Mouse (Mus musculus): Measurements from ENCODE around the gene Zfand2b. TPM values are rescaled to one million over a fixed set of nuclear protein-coding genes. Genes with fewer than 3 reads are reported as not detected.

Gene Zfand2b
- polyA plus RNA-seq, 1 experiment from 2014 or later = 33.2 TPM

GRCm38 (mm10) chr1:75180105-75180590 is 11.7 kb downstream of the Zfand2b start, which contains the start of gene Abcb6:
Abcb6 (minus strand) TSS chr1:75180392.
- H3K36me3 ChIP-seq (ENCODE audit: poor library complexity, severe bottlenecking) = peaks cover 67% of the 10 kb centered on the region
- peak within 1 kb of the TSS; percentile 59 for H3K4me3 ChIP-seq
- WGBS = under 1% methylated on average over 31 of the region's 31 CpGs
- no peaks in the 10 kb centered on the region for H3K27me3 ChIP-seq
- peak within 1 kb of the TSS; percentile 40; the same call in 1 of the 2 replicates for H3K27ac ChIP-seq
- peaks cover 28% of the 10 kb centered on the region for H3K4me1 ChIP-seq
- H3K9ac ChIP-seq = peak within 1 kb of the TSS; percentile 73
- no peaks in the 10 kb centered on the region for H3K9me3 ChIP-seq (replicated peaks)
- peak; percentile 95 for ATAC-seq
- peak within 1 kb of the TSS; percentile 97 for H3K4me2 ChIP-seq

DNA sequence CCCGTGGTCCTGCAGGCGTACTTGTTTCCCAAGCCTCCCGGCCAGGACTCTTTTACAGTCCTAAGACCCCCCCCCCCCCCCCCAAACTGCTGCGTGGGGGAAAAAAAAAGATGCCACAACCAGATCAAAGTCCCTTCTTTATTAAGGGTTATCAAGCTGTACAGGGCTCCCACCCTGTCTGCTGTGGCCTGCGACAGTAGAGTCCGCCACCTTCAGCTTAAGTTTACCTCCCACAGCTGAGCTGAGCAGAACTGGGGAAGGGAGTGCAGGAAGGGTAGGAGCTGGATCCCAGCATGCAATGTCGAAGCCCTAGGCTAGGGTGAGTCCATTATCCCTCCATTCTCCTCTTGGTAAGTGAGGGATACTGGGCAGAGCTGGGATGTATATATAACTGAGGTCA is 12.3 kb downstream of the Zfand2b start:
- Histone ChIP-seq H3K4me3 (peak overlapping the region; percentile 59), H3K4me1 (peaks cover 28% of the 10 kb centered on the region), H3K9me3 (replicated peaks) (no peaks in the 10 kb centered on the region), H3K4me2 (peak overlapping the region; percentile 97), H3K27ac (no peak overlapping the region), H3K9ac (no peak overlapping the region), H3K36me3 (ENCODE audit: poor library complexity, severe bottlenecking) (peaks cover 67% of the 10 kb centered on the region), H3K27me3 (no peaks in the 10 kb centered on the region)
- WGBS = 34% methylated on average over 7 of the region's 7 CpGs
- ATAC-seq = no peak

GRCm38 (mm10) chr1:75181377-75181870 is 13.0 kb downstream of the Zfand2b start:
- peaks cover 28% of the 10 kb centered on the region for H3K4me1 ChIP-seq
- WGBS = 85% methylated on average over 4 of the region's 4 CpGs
- H3K36me3 ChIP-seq (ENCODE audit: poor library complexity, severe bottlenecking) = peaks cover 67% of the 10 kb centered on the region
- H3K9ac ChIP-seq = no peak overlapping the region
- no peak overlapping the region for H3K27ac ChIP-seq
- H3K4me3 ChIP-seq = no peak overlapping the region
- H3K9me3 ChIP-seq (replicated peaks) = no peaks in the 10 kb centered on the region
- H3K4me2 ChIP-seq = no peak overlapping the region
- no peaks in the 10 kb centered on the region for H3K27me3 ChIP-seq
- ATAC-seq = no peak

- Histone ChIP-seq H3K4me2 (no peak overlapping the region), H3K4me1 (peaks cover 28% of the 10 kb centered on the region), H3K27ac (no peak overlapping the region), H3K4me3 (no peak overlapping the region), H3K9me3 (replicated peaks) (no peaks in the 10 kb centered on the region), H3K27me3 (no peaks in the 10 kb centered on the region), H3K9ac (no peak overlapping the region), H3K36me3 (ENCODE audit: poor library complexity, severe bottlenecking) (peaks cover 67% of the 10 kb centered on the region)
- WGBS = 79% methylated on average over 4 of the region's 4 CpGs
- ATAC-seq = no peak
Observed at GRCm38 (mm10) chr1:75182160-75182559, 13.7 kb downstream of the Zfand2b start.

GRCm38 (mm10) chr1:75185495-75185894 is 17.0 kb downstream of the Zfand2b start:
- Histone ChIP-seq H3K27ac (no peak overlapping the region), H3K9ac (no peak overlapping the region), H3K9me3 (replicated peaks) (no peaks in the 10 kb centered on the region), H3K4me3 (no peak overlapping the region), H3K4me2 (no peak overlapping the region), H3K27me3 (no peaks in the 10 kb centered on the region), H3K4me1 (peaks cover 9% of the 10 kb centered on the region), H3K36me3 (ENCODE audit: poor library complexity, severe bottlenecking) (peaks cover 71% of the 10 kb centered on the region)
- no peak for ATAC-seq
- 95% methylated on average over 11 of the region's 11 CpGs for WGBS

GRCm38 (mm10) chr1:75187126-75187525 is 18.7 kb downstream of the Zfand2b start:
- no peak overlapping the region for H3K27ac ChIP-seq
- no peak overlapping the region for H3K4me3 ChIP-seq
- ATAC-seq = no peak
- no peaks in the 10 kb centered on the region for H3K27me3 ChIP-seq
- no peaks in the 10 kb centered on the region for H3K9me3 ChIP-seq (replicated peaks)
- H3K36me3 ChIP-seq (ENCODE audit: poor library complexity, severe bottlenecking) = peaks cover 60% of the 10 kb centered on the region
- H3K4me1 ChIP-seq = peaks cover 13% of the 10 kb centered on the region
- no peak overlapping the region for H3K4me2 ChIP-seq
- H3K9ac ChIP-seq = no peak overlapping the region

DNA sequence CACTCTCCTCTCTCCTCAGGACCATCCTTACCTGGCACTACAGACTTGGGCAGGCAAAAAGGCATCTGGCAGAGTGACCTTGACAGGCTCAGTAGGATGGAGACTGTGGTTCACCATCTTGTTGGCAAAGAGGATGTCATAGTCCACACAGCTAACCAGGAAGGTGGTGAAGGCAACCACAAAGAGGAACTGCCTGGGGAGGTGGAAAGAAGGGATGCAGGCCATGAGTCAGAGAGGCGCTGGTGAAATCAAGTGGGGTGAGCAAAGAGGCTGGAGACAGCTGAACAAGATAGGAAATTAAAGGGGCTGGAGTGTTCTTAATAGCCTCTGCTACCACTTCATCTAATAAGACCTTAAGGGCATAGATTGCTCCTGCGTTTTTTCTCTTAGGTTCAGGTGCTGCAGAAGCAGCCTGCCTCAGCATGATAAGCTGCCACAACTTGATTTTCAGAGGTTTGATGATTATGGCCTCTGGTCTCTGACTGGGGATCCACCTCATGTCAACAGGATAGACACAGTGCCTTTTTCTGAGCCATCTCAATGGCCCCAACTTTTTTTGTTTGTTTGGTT is 19.6 kb downstream of the Zfand2b start:
- H3K36me3 ChIP-seq (ENCODE audit: poor library complexity, severe bottlenecking) = peaks cover 52% of the 10 kb centered on the region
- H3K27ac ChIP-seq = no peak overlapping the region
- no peaks in the 10 kb centered on the region for H3K9me3 ChIP-seq (replicated peaks)
- H3K9ac ChIP-seq = no peak overlapping the region
- 89% methylated on average over 2 of the region's 2 CpGs for WGBS
- H3K4me3 ChIP-seq = no peak overlapping the region
- ATAC-seq = no peak
- H3K27me3 ChIP-seq = no peaks in the 10 kb centered on the region
- H3K4me2 ChIP-seq = no peak overlapping the region
- peaks cover 19% of the 10 kb centered on the region for H3K4me1 ChIP-seq

DNA sequence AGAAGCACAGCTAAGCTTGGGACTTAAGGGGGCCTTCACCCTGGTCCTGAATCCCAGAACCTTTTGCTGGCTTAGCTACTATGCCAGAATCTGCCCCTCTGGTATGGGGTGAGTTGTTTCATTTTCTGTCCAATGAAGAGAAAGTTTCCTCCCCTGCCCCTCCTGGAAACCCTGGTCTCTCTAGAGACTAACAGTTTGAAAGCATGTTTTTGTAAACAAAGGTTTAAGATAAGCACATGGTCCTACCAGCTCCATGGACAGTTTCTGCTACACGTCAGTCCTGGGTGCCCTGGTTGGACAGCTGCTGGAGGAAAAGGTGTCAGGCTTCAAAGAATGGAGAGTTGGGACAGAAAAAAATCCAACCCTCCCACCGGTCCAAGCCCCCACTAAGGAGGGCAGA is 22.1 kb downstream of the Zfand2b start:
- no peaks in the 10 kb centered on the region for H3K27me3 ChIP-seq
- no peaks in the 10 kb centered on the region for H3K9me3 ChIP-seq (replicated peaks)
- ATAC-seq = no peak
- peaks cover 33% of the 10 kb centered on the region for H3K36me3 ChIP-seq (ENCODE audit: poor library complexity, severe bottlenecking)
- 77% methylated on average over 2 of the region's 2 CpGs for WGBS
- H3K4me1 ChIP-seq = peaks cover 26% of the 10 kb centered on the region
- peak overlapping the region; percentile 93 for H3K4me2 ChIP-seq
- H3K27ac ChIP-seq = no peak overlapping the region
- peak overlapping the region; percentile 67; the same call in 1 of the 2 replicates for H3K4me3 ChIP-seq
- 0 out of 2 replicates have a peak overlapping the region, but pooled peaks have one; percentile 84 for H3K9ac ChIP-seq

GRCm38 (mm10) chr1:75191258-75191621 is 22.8 kb downstream of the Zfand2b start:
- H3K9ac ChIP-seq = peak overlapping the region; percentile 84
- H3K27me3 ChIP-seq = no peaks in the 10 kb centered on the region
- no peaks in the 10 kb centered on the region for H3K9me3 ChIP-seq (replicated peaks)
- H3K4me2 ChIP-seq = peak overlapping the region; percentile 93
- no peak for ATAC-seq
- peaks cover 26% of the 10 kb centered on the region for H3K4me1 ChIP-seq
- peak overlapping the region; percentile 67 for H3K4me3 ChIP-seq
- WGBS = 43% methylated on average over 5 of the region's 5 CpGs
- H3K27ac ChIP-seq = peak overlapping the region; percentile 89
- H3K36me3 ChIP-seq (ENCODE audit: poor library complexity, severe bottlenecking) = peaks cover 33% of the 10 kb centered on the region

- peaks cover 33% of the 10 kb centered on the region for H3K36me3 ChIP-seq (ENCODE audit: poor library complexity, severe bottlenecking)
- no peaks in the 10 kb centered on the region for H3K9me3 ChIP-seq (replicated peaks)
- peaks cover 26% of the 10 kb centered on the region for H3K4me1 ChIP-seq
- peak within 1 kb of the TSS; percentile 93 for H3K4me2 ChIP-seq
- WGBS = under 1% methylated on average over 53 of the region's 56 CpGs
- H3K9ac ChIP-seq = peak within 1 kb of the TSS; percentile 86
- H3K27ac ChIP-seq = peak within 1 kb of the TSS; percentile 89
- peak; percentile 99 for ATAC-seq
- H3K4me3 ChIP-seq = peak within 1 kb of the TSS; percentile 67
- H3K27me3 ChIP-seq = no peaks in the 10 kb centered on the region
Observed at GRCm38 (mm10) chr1:75191622-75192402, 23.4 kb downstream of the Zfand2b start, which contains the start of the genes Ankzf1 and Atg9a. Ankzf1 (plus strand) TSS chr1:75192151. Atg9a (minus strand) TSS chr1:75192196.

DNA sequence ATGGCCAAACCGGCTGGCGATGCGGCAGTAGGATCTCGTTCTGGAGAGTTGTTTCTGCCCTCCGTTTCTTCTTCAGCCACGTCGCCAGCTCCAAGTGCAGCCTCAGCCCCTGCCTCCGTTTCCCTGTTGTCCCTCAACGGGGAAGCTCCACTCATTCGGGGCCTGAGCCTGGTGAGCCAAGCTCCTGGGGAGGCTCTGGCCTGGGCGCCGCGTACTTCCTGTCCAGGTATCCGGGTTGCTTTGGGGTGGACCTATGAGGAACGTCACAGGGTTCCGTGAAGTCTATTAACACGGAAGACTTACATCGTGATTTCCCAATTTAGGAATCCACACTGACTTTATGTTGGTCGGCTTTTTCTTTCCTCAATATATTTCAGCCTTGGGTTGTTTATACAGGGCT is 24.0 kb downstream of the Zfand2b start:
- no peaks in the 10 kb centered on the region for H3K9me3 ChIP-seq (replicated peaks)
- H3K27me3 ChIP-seq = no peaks in the 10 kb centered on the region
- H3K27ac ChIP-seq = peak overlapping the region; percentile 83
- peak overlapping the region; percentile 67 for H3K4me3 ChIP-seq
- peak; percentile 20; the same call in 1 of the 2 replicates for ATAC-seq
- H3K9ac ChIP-seq = peak overlapping the region; percentile 86
- under 1% methylated on average over 19 of the region's 19 CpGs for WGBS
- H3K36me3 ChIP-seq (ENCODE audit: poor library complexity, severe bottlenecking) = peaks cover 32% of the 10 kb centered on the region
- peaks cover 26% of the 10 kb centered on the region for H3K4me1 ChIP-seq
- H3K4me2 ChIP-seq = peak overlapping the region; percentile 93

GRCm38 (mm10) chr1:75201236-75201635 is 32.8 kb downstream of the Zfand2b start:
- WGBS = 95% methylated on average over 1 of the region's 1 CpGs
- Histone ChIP-seq H3K4me3 (no peak overlapping the region), H3K9ac (no peak overlapping the region), H3K9me3 (replicated peaks) (no peaks in the 10 kb centered on the region), H3K27ac (no peak overlapping the region), H3K4me1 (no peaks in the 10 kb centered on the region), H3K4me2 (no peak overlapping the region), H3K36me3 (ENCODE audit: poor library complexity, severe bottlenecking) (peaks cover 39% of the 10 kb centered on the region), H3K27me3 (no peaks in the 10 kb centered on the region)
- no peak for ATAC-seq
